Mouse (Mus musculus) liver, embryonic 14 days (tissue): ENCODE results near the gene Gabrp. TPM values are rescaled to one million over a fixed set of nuclear protein-coding genes. Genes with fewer than 3 reads are reported as not detected.

Experiments used
- polyA plus RNA-seq: library from polyadenylated mRNA; depleted of rRNA; stranded (reverse); fragments of >200 nt; gene quantifications from 2 replicates; pipeline ENCODE4 v1.2.3, GENCODE M21; 2012; rRNA removed

Gene Gabrp
- polyA plus RNA-seq = 1.1 TPM in 1 of 2 replicates, not detected in the other

GRCm38 (mm10) chr11:33578859-33579258, at the start of gene Gabrp:
Gene Gabrp, minus strand, starts transcription at chr11:33578959.

GRCm38 (mm10) chr11:33598986-33599385, 20.2 kb upstream of the Gabrp start, which contains the start of gene D130052B06Rik:
Gene D130052B06Rik, plus strand, starts transcription at chr11:33599302.

DNA sequence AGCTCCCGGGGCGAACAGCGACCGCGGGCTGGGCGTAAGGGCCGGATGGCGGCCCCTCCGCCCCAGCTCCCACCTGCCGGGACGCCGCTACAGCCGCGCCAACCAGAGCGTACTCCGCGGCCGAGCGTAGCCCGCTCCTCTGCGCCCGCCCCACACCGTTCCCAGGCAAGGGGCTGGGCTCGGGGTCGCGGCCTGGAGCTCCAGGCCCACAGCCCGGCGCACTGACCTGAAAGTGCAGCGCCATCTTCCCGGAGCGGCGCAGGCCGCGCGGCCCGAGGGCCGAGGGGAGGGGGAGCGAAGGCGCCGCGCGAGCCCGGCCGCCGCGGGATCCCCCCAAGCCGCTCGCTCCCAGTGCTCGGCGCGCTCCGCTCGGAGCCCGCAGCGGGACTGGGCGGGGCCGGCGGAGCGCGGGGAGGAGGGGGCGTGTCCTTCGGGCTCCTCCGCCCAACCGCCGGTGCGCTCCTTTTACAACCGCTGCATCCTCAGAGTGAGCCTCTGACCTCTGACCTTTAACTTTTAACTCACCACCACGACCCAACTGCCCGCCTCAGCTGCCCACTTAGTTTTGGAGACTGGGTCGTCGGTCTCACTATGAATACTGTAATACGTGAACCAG, 65.3 kb downstream of the Gabrp start, which contains the start of gene Ranbp17:
TSS of gene Ranbp17 (minus strand) at position 371 of the 616 bp plus-strand sequence.

Other genes starting within 250 kb of the Gabrp start
- 1.6 TPM in 2 replicates for gene Ranbp17, start 65.2 kb downstream of the Gabrp start, polyA plus RNA-seq
- gene D130052B06Rik, start 20.3 kb upstream of the Gabrp start, polyA plus RNA-seq = not detected in 2 replicates